Mouse (Mus musculus): ENCODE data around the gene Slc50a1. TPM values are rescaled to one million over a fixed set of nuclear protein-coding genes. Genes with fewer than 3 reads are reported as not detected.

The Slc50a1 gene
- polyA plus RNA-seq, 1 experiment from 2014 or later: 81.7 TPM

DNA sequence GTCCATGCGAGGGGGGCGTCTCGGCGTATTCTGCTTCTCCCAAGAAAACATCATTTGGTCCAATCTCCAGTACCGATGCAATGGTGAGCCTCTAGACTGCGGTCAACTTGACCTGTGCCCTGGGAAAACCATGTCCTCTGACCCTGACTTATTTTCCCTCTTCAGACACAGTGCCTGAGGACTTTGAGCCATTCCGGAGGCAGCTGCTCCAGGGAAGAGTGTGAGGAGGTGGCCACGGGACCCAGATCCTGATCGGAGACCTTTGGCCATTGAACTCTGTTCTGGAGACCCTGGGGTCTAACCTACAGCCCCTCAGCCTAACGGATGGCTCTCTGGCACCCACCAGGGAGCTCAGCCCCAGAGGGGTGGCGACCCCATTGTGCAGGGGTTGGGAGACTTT lies 44.0 kb downstream of the Slc50a1 start:
- peak overlapping the region; percentile 60 for H3K9ac ChIP-seq (ENCODE audit: low read length)
- peaks cover 28% of the 10 kb centered on the region for H3K4me1 ChIP-seq (ENCODE audit: control insufficient read depth, insufficient read depth, low read length)
- no peaks in the 10 kb centered on the region for H3K36me3 ChIP-seq (ENCODE audit: control insufficient read depth, insufficient read depth, low read length)
- peak overlapping the region; percentile 52 for H3K4me3 ChIP-seq (replicated peaks; ENCODE audit: low read length)
- no peak overlapping the region for H3K27ac ChIP-seq (ENCODE audit: low read length)
- H3K27me3 ChIP-seq (ENCODE audit: control insufficient read depth, insufficient read depth, low read length): no peaks in the 10 kb centered on the region; the same call in 1 of the 2 replicates
- 34% methylated on average over 11 of the region's 11 CpGs for WGBS
- peak overlapping the region; percentile 85; the same call in 1 of the 2 replicates for H3K4me2 ChIP-seq (ENCODE audit: low read depth, low read length)
- ATAC-seq (ENCODE audit: insufficient read depth, low FRiP score): no peak
- no peaks in the 10 kb centered on the region for H3K9me3 ChIP-seq (replicated peaks; ENCODE audit: control insufficient read depth, low read length)

GRCm38 (mm10) chr3:89225918-89226317 lies 44.5 kb downstream of the Slc50a1 start:
- Histone ChIP-seq H3K9ac (ENCODE audit: low read length) (no peak overlapping the region), H3K4me3 (replicated peaks; ENCODE audit: low read length) (no peak overlapping the region), H3K9me3 (replicated peaks; ENCODE audit: control insufficient read depth, low read length) (no peaks in the 10 kb centered on the region), H3K27ac (ENCODE audit: low read length) (no peak overlapping the region), H3K36me3 (ENCODE audit: control insufficient read depth, insufficient read depth, low read length) (no peaks in the 10 kb centered on the region), H3K27me3 (ENCODE audit: control insufficient read depth, insufficient read depth, low read length) (no peaks in the 10 kb centered on the region; the same call in 1 of the 2 replicates), H3K4me2 (ENCODE audit: low read depth, low read length) (0 out of 2 replicates have a peak overlapping the region, but pooled peaks have one; percentile 85), H3K4me1 (ENCODE audit: control insufficient read depth, insufficient read depth, low read length) (peaks cover 28% of the 10 kb centered on the region)
- 46% methylated on average over 4 of the region's 4 CpGs for WGBS
- ATAC-seq (ENCODE audit: insufficient read depth, low FRiP score): no peak

GRCm38 (mm10) chr3:89225321-89225815 lies 45.0 kb downstream of the Slc50a1 start:
- Histone ChIP-seq H3K4me1 (ENCODE audit: control insufficient read depth, insufficient read depth, low read length) (peaks cover 28% of the 10 kb centered on the region), H3K9ac (ENCODE audit: low read length) (no peak overlapping the region; the same call in 1 of the 2 replicates), H3K4me2 (ENCODE audit: low read depth, low read length) (no peak overlapping the region), H3K27ac (ENCODE audit: low read length) (no peak overlapping the region), H3K9me3 (replicated peaks; ENCODE audit: control insufficient read depth, low read length) (no peaks in the 10 kb centered on the region), H3K36me3 (ENCODE audit: control insufficient read depth, insufficient read depth, low read length) (no peaks in the 10 kb centered on the region), H3K27me3 (ENCODE audit: control insufficient read depth, insufficient read depth, low read length) (no peaks in the 10 kb centered on the region; the same call in 1 of the 2 replicates), H3K4me3 (replicated peaks; ENCODE audit: low read length) (no peak overlapping the region)
- no peak for ATAC-seq (ENCODE audit: insufficient read depth, low FRiP score)
- WGBS: 53% methylated on average over 12 of the region's 12 CpGs

DNA sequence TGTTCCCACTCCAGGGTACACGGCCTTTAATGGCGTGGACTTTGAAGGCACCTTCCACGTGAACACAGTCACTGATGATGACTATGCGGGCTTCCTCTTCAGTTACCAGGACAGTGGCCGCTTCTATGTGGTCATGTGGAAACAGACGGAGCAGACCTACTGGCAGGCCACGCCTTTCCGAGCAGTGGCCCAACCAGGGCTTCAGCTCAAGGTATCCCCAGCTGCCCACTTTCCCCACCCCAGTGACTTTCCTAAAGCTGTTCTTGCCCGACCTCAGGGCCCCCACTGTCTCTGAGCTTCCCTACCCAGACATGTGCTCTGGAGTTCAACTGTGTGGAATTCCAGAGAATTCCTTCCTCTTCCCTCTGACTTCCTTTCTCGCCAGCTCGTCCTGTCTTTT lies 45.6 kb downstream of the Slc50a1 start:
- no peaks in the 10 kb centered on the region; the same call in 1 of the 2 replicates for H3K27me3 ChIP-seq (ENCODE audit: control insufficient read depth, insufficient read depth, low read length)
- H3K4me2 ChIP-seq (ENCODE audit: low read depth, low read length): no peak overlapping the region
- H3K36me3 ChIP-seq (ENCODE audit: control insufficient read depth, insufficient read depth, low read length): no peaks in the 10 kb centered on the region
- no peak overlapping the region for H3K27ac ChIP-seq (ENCODE audit: low read length)
- no peak overlapping the region for H3K9ac ChIP-seq (ENCODE audit: low read length)
- WGBS: 73% methylated on average over 11 of the region's 11 CpGs
- no peaks in the 10 kb centered on the region for H3K9me3 ChIP-seq (replicated peaks; ENCODE audit: control insufficient read depth, low read length)
- H3K4me1 ChIP-seq (ENCODE audit: control insufficient read depth, insufficient read depth, low read length): peaks cover 28% of the 10 kb centered on the region
- no peak for ATAC-seq (ENCODE audit: insufficient read depth, low FRiP score)
- H3K4me3 ChIP-seq (replicated peaks; ENCODE audit: low read length): no peak overlapping the region

GRCm38 (mm10) chr3:89221167-89221566 lies 49.2 kb downstream of the Slc50a1 start:
- WGBS: 82% methylated on average over 5 of the region's 5 CpGs
- Histone ChIP-seq H3K27me3 (ENCODE audit: control insufficient read depth, insufficient read depth, low read length) (no peaks in the 10 kb centered on the region; the same call in 1 of the 2 replicates), H3K9me3 (replicated peaks; ENCODE audit: control insufficient read depth, low read length) (no peaks in the 10 kb centered on the region), H3K9ac (ENCODE audit: low read length) (no peak overlapping the region), H3K36me3 (ENCODE audit: control insufficient read depth, insufficient read depth, low read length) (no peaks in the 10 kb centered on the region), H3K4me3 (replicated peaks; ENCODE audit: low read length) (no peak overlapping the region), H3K27ac (ENCODE audit: low read length) (no peak overlapping the region), H3K4me1 (ENCODE audit: control insufficient read depth, insufficient read depth, low read length) (peaks cover 5% of the 10 kb centered on the region), H3K4me2 (ENCODE audit: low read depth, low read length) (no peak overlapping the region)
- no peak for ATAC-seq (ENCODE audit: insufficient read depth, low FRiP score)

DNA sequence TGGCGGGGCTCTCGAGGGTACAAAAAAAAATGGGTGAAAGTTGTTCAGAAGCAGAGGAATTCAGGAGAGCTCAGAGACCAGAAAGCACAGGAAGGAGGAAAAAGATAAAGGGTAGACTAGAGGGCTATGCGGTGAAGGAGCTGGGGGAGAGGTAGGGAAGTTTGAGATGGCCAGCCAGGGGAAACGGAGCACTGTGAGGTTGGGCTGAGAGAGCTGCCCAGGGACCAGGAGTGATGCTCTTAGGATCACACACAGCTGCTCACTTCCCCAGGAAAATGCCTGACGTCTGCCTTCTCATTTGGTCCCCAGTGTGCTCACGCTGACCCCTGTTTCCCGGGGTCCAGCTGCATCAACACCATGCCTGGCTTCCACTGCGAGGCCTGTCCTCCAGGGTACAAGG lies 50.8 kb downstream of the Slc50a1 start:
- H3K27ac ChIP-seq (ENCODE audit: low read length): no peak overlapping the region
- no peak for ATAC-seq (ENCODE audit: insufficient read depth, low FRiP score)
- no peak overlapping the region for H3K4me2 ChIP-seq (ENCODE audit: low read depth, low read length)
- no peaks in the 10 kb centered on the region for H3K9me3 ChIP-seq (replicated peaks; ENCODE audit: control insufficient read depth, low read length)
- peak overlapping the region; percentile 27; the same call in 1 of the 2 replicates for H3K9ac ChIP-seq (ENCODE audit: low read length)
- 37% methylated on average over 8 of the region's 8 CpGs for WGBS
- H3K4me1 ChIP-seq (ENCODE audit: control insufficient read depth, insufficient read depth, low read length): peaks cover 12% of the 10 kb centered on the region
- no peak overlapping the region for H3K4me3 ChIP-seq (replicated peaks; ENCODE audit: low read length)
- no peaks in the 10 kb centered on the region for H3K36me3 ChIP-seq (ENCODE audit: control insufficient read depth, insufficient read depth, low read length)
- no peaks in the 10 kb centered on the region for H3K27me3 ChIP-seq (ENCODE audit: control insufficient read depth, insufficient read depth, low read length)

- H3K4me2 ChIP-seq (ENCODE audit: low read depth, low read length): no peak overlapping the region
- no peaks in the 10 kb centered on the region for H3K9me3 ChIP-seq (replicated peaks; ENCODE audit: control insufficient read depth, low read length)
- peaks cover 12% of the 10 kb centered on the region for H3K4me1 ChIP-seq (ENCODE audit: control insufficient read depth, insufficient read depth, low read length)
- WGBS: 89% methylated on average over 1 of the region's 1 CpGs
- no peak overlapping the region for H3K27ac ChIP-seq (ENCODE audit: low read length)
- ATAC-seq (ENCODE audit: insufficient read depth, low FRiP score): no peak
- no peaks in the 10 kb centered on the region for H3K27me3 ChIP-seq (ENCODE audit: control insufficient read depth, insufficient read depth, low read length)
- H3K36me3 ChIP-seq (ENCODE audit: control insufficient read depth, insufficient read depth, low read length): no peaks in the 10 kb centered on the region
- no peak overlapping the region for H3K9ac ChIP-seq (ENCODE audit: low read length)
- H3K4me3 ChIP-seq (replicated peaks; ENCODE audit: low read length): no peak overlapping the region
These were observed 52.1 kb downstream of the Slc50a1 start for GRCm38 (mm10) chr3:89218271-89218670.

MicroRNAs within 50 kb of the gene (microRNA counts, 519-probe panel; counts per million panel counts)
- 821 counts per million, percentile 3 among the panel's probes with 10 or more counts for microRNA mmu-miR-92b

Small RNA genes within 50 kb of the gene (microRNA-seq; reads per million reads assigned to microRNA genes)
- gene Mir92b: 162 reads per million, percentile 59 among the genes with 10 or more reads in this experiment

Other genes with a start within 250 kb of the Slc50a1 start
- gene Rusc1, start 177.3 kb downstream of the Slc50a1 start, polyA plus RNA-seq (2015; fragmentation: Nextera tagmentation; extraction: Ambion mirVana): 19.2 and 22.8 TPM in 2 replicates
- not detected in 2 replicates for gene Gm43738, start 169.5 kb downstream of the Slc50a1 start, polyA plus RNA-seq (2015; fragmentation: Nextera tagmentation; extraction: Ambion mirVana)
- 340 and 368 TPM in 2 replicates for gene Fdps, start 168.6 kb downstream of the Slc50a1 start, polyA plus RNA-seq (2015; fragmentation: Nextera tagmentation; extraction: Ambion mirVana)
- 14.3 and 22.0 TPM in 2 replicates for gene Pklr, start 134.4 kb downstream of the Slc50a1 start, polyA plus RNA-seq (2015; fragmentation: Nextera tagmentation; extraction: Ambion mirVana)
- 1.7 and 1.8 TPM in 2 replicates for gene Hcn3, start 110.4 kb downstream of the Slc50a1 start, polyA plus RNA-seq (2015; fragmentation: Nextera tagmentation; extraction: Ambion mirVana)
- gene Clk2, start 105.8 kb downstream of the Slc50a1 start, polyA plus RNA-seq (2015; fragmentation: Nextera tagmentation; extraction: Ambion mirVana): 18.9 and 19.1 TPM in 2 replicates
- 104 and 113 TPM in 2 replicates for gene Scamp3, start 93.1 kb downstream of the Slc50a1 start, polyA plus RNA-seq (2015; fragmentation: Nextera tagmentation; extraction: Ambion mirVana)
- 22.0 and 23.9 TPM in 2 replicates for gene Fam189b, start 87.4 kb downstream of the Slc50a1 start, polyA plus RNA-seq (2015; fragmentation: Nextera tagmentation; extraction: Ambion mirVana)
- 55.4 and 63.9 TPM in 2 replicates for gene Gba, start 67.6 kb downstream of the Slc50a1 start, polyA plus RNA-seq (2015; fragmentation: Nextera tagmentation; extraction: Ambion mirVana)
- gene Thbs3, start 55.4 kb downstream of the Slc50a1 start, polyA plus RNA-seq (2015; fragmentation: Nextera tagmentation; extraction: Ambion mirVana): 38.8 and 45.2 TPM in 2 replicates
- gene Mtx1, start 43.5 kb downstream of the Slc50a1 start, polyA plus RNA-seq (2015; fragmentation: Nextera tagmentation; extraction: Ambion mirVana): 172 and 177 TPM in 2 replicates
- 112 and 164 TPM in 2 replicates for gene Muc1, start 41.5 kb downstream of the Slc50a1 start, polyA plus RNA-seq (2015; fragmentation: Nextera tagmentation; extraction: Ambion mirVana)
- 318 and 325 TPM in 2 replicates for gene Krtcap2, start 24.6 kb downstream of the Slc50a1 start, polyA plus RNA-seq (2015; fragmentation: Nextera tagmentation; extraction: Ambion mirVana)
- 4.4 and 4.8 TPM in 2 replicates for gene Trim46, start 24.3 kb downstream of the Slc50a1 start, polyA plus RNA-seq (2015; fragmentation: Nextera tagmentation; extraction: Ambion mirVana)
- 119 and 131 TPM in 2 replicates for gene Dpm3, start 11.2 kb downstream of the Slc50a1 start, polyA plus RNA-seq (2015; fragmentation: Nextera tagmentation; extraction: Ambion mirVana)
- 41.5 and 44.7 TPM in 2 replicates for gene Efna1, start 10.6 kb upstream of the Slc50a1 start, polyA plus RNA-seq (2015; fragmentation: Nextera tagmentation; extraction: Ambion mirVana)
- gene Efna3, start 52.4 kb upstream of the Slc50a1 start, polyA plus RNA-seq (2015; fragmentation: Nextera tagmentation; extraction: Ambion mirVana): 13.0 and 16.0 TPM in 2 replicates
- gene Efna4, start 67.5 kb upstream of the Slc50a1 start, polyA plus RNA-seq (2015; fragmentation: Nextera tagmentation; extraction: Ambion mirVana): 15.0 and 15.5 TPM in 2 replicates
- gene Adam15, start 79.4 kb upstream of the Slc50a1 start, polyA plus RNA-seq (2015; fragmentation: Nextera tagmentation; extraction: Ambion mirVana): 61.1 and 69.5 TPM in 2 replicates
- 0.45 and 0.49 TPM in 2 replicates for gene Dcst2, start 91.4 kb upstream of the Slc50a1 start, polyA plus RNA-seq (2015; fragmentation: Nextera tagmentation; extraction: Ambion mirVana)
- 0.70 and 0.89 TPM in 2 replicates for gene Dcst1, start 94.7 kb upstream of the Slc50a1 start, polyA plus RNA-seq (2015; fragmentation: Nextera tagmentation; extraction: Ambion mirVana)
- gene Zbtb7b, start 124.2 kb upstream of the Slc50a1 start, polyA plus RNA-seq (2015; fragmentation: Nextera tagmentation; extraction: Ambion mirVana): 8.0 and 9.2 TPM in 2 replicates
- gene Lenep, start 132.2 kb upstream of the Slc50a1 start, polyA plus RNA-seq (2015; fragmentation: Nextera tagmentation; extraction: Ambion mirVana): not detected in 2 replicates
- gene Flad1, start 141.3 kb upstream of the Slc50a1 start, polyA plus RNA-seq (2015; fragmentation: Nextera tagmentation; extraction: Ambion mirVana): 27.5 and 28.6 TPM in 2 replicates
- gene Cks1b, start 147.8 kb upstream of the Slc50a1 start, polyA plus RNA-seq (2015; fragmentation: Nextera tagmentation; extraction: Ambion mirVana): 322 and 323 TPM in 2 replicates
- 96.5 and 103 TPM in 2 replicates for gene Shc1, start 147.9 kb upstream of the Slc50a1 start, polyA plus RNA-seq (2015; fragmentation: Nextera tagmentation; extraction: Ambion mirVana)
- 21.1 and 23.4 TPM in 2 replicates for gene Pygo2, start 159.6 kb upstream of the Slc50a1 start, polyA plus RNA-seq (2015; fragmentation: Nextera tagmentation; extraction: Ambion mirVana)
- gene Pbxip1, start 166.1 kb upstream of the Slc50a1 start, polyA plus RNA-seq (2015; fragmentation: Nextera tagmentation; extraction: Ambion mirVana): 41.8 and 51.2 TPM in 2 replicates
- gene Pmvk, start 184.0 kb upstream of the Slc50a1 start, polyA plus RNA-seq (2015; fragmentation: Nextera tagmentation; extraction: Ambion mirVana): 56.0 and 64.9 TPM in 2 replicates
- 4.9 and 5.9 TPM in 2 replicates for gene Kcnn3, start 249.6 kb upstream of the Slc50a1 start, polyA plus RNA-seq (2015; fragmentation: Nextera tagmentation; extraction: Ambion mirVana)

Data from stomach, embryonic 16.5 days (tissue).